Mouse (Mus musculus): ENCODE data around the gene Inpp5b.

- TF ChIP-seq CTCF (IDR thresholded peaks at IDR 0.05; ENCODE audit: control insufficient read depth, insufficient read depth, insufficient replicate concordance, low read depth, low read length) (peak; percentile 57; the same call in 1 of the 2 replicates), POLR2A (IDR thresholded peaks at IDR 0.05; ENCODE audit: control insufficient read depth, low read depth, low read length) (no peak)
Observed at GRCm38 (mm10) chr4:124801552-124802308, 60.1 kb downstream of the Inpp5b start, which contains the start of gene Mtf1.

All from testis, adult 2 months (tissue).